Comparison of ENCODE assay signal across 6 mouse cellular contexts in genomic region chr17:45411617-45412016, GRCm38 (mm10). TPM values are rescaled to one million over a fixed set of nuclear protein-coding genes. Genes with fewer than 3 reads are reported as not detected.
DNase-seq lines count a peak whose midpoint lies in the region; ATAC-seq and TF ChIP-seq lines count a peak whose summit lies in the region.
"Not testable (repeated sequence)": the region's sequence is repeated elsewhere in the genome, so short reads cannot be mapped to it uniquely, and the experiment has no call there.

No protein-coding gene starts in this region.

- not testable (repeated sequence) for H3K27me3 ChIP-seq in intestine, embryonic 16.5 days (replicated peaks; ENCODE audit: control insufficient read depth, insufficient read depth, low read length); kidney, embryonic 16.5 days (ENCODE audit: insufficient read depth, low read length); kidney, postnatal 0 days (ENCODE audit: insufficient read depth, low read length); liver, embryonic 15.5 days; liver, embryonic 16.5 days (ENCODE audit: control insufficient read depth, insufficient read depth, low read depth, low read length); liver, postnatal 0 days (ENCODE audit: insufficient read depth, low read length)

- WGBS in intestine, embryonic 16.5 days, result 57% methylated on average over 2 of the region's 2 CpGs
- 62% methylated on average over 2 of the region's 2 CpGs for WGBS in kidney, embryonic 16.5 days
- 62% methylated on average over 2 of the region's 2 CpGs for WGBS in kidney, postnatal 0 days
- WGBS in liver, embryonic 15.5 days (ENCODE audit: insufficient replicate concordance), result 78% methylated on average over 2 of the region's 2 CpGs
- WGBS in liver, embryonic 16.5 days (ENCODE audit: insufficient replicate concordance), result 72% methylated on average over 2 of the region's 2 CpGs
- WGBS in liver, postnatal 0 days (ENCODE audit: insufficient replicate concordance), result 67% methylated on average over 2 of the region's 2 CpGs

- H3K4me1 ChIP-seq in intestine, embryonic 16.5 days (ENCODE audit: control insufficient read depth, insufficient read depth, low read length); kidney, embryonic 16.5 days (ENCODE audit: insufficient read depth, low read length); kidney, postnatal 0 days (replicated peaks; ENCODE audit: insufficient read depth, low read length); liver, embryonic 15.5 days (replicated peaks); liver, embryonic 16.5 days (ENCODE audit: control insufficient read depth, low read depth, low read length); liver, postnatal 0 days (ENCODE audit: insufficient read depth): not testable (repeated sequence)

- H3K4me2 ChIP-seq in intestine, embryonic 16.5 days (ENCODE audit: low read depth, low read length); kidney, embryonic 16.5 days (replicated peaks; ENCODE audit: low read depth, low read length); kidney, postnatal 0 days (ENCODE audit: low read length); liver, embryonic 15.5 days; liver, embryonic 16.5 days (ENCODE audit: low read depth, low read length); liver, postnatal 0 days (ENCODE audit: low read depth, low read length): not testable (repeated sequence)

- TF ChIP-seq CTCF in kidney, postnatal 0 days (IDR thresholded peaks at IDR 0.05; ENCODE audit: low read depth); liver, postnatal 0 days (IDR thresholded peaks at IDR 0.05; ENCODE audit: low read depth): not testable (repeated sequence)

- peak; percentile 70 for ATAC-seq in intestine, embryonic 16.5 days
- peak; percentile 35; the same call in 1 of the 2 replicates for ATAC-seq in kidney, embryonic 16.5 days (ENCODE audit: low FRiP score, low TSS enrichment)
- ATAC-seq in kidney, postnatal 0 days (replicated peaks; ENCODE audit: low FRiP score, low read depth), result 0 out of 2 replicates have a peak, but pooled peaks have one; percentile 40
- peak; percentile 44; the same call in 1 of the 2 replicates for ATAC-seq in liver, embryonic 15.5 days (ENCODE audit: insufficient read depth)
- peak; percentile 54; the same call in 1 of the 2 replicates for ATAC-seq in liver, embryonic 16.5 days (ENCODE audit: low read depth)
- peak; percentile 70 for ATAC-seq in liver, postnatal 0 days

- not testable (repeated sequence) for H3K27ac ChIP-seq in intestine, embryonic 16.5 days (ENCODE audit: low read length); kidney, embryonic 16.5 days (ENCODE audit: low read length); liver, embryonic 15.5 days (replicated peaks); liver, embryonic 16.5 days (ENCODE audit: low read length)
- H3K27ac ChIP-seq in kidney, postnatal 0 days, result peak overlapping the region; percentile 54; the same call in 1 of the 2 replicates
- peak overlapping the region; percentile 55; the same call in 1 of the 2 replicates for H3K27ac ChIP-seq in liver, postnatal 0 days (ENCODE audit: low read depth)

- H3K9me3 ChIP-seq in intestine, embryonic 16.5 days (ENCODE audit: control insufficient read depth, low read length); kidney, embryonic 16.5 days (ENCODE audit: low read length); kidney, postnatal 0 days (replicated peaks; ENCODE audit: low read length); liver, embryonic 15.5 days (replicated peaks); liver, embryonic 16.5 days (replicated peaks; ENCODE audit: control insufficient read depth, low read length); liver, postnatal 0 days (ENCODE audit: low read length): not testable (repeated sequence)

- TF ChIP-seq EP300 in liver, postnatal 0 days (IDR thresholded peaks at IDR 0.05; ENCODE audit: low read depth), result not testable (repeated sequence)

- H3K9ac ChIP-seq in intestine, embryonic 16.5 days (ENCODE audit: low read depth, low read length); kidney, embryonic 16.5 days (replicated peaks; ENCODE audit: low read length); kidney, postnatal 0 days (ENCODE audit: low read depth, low read length); liver, embryonic 15.5 days; liver, embryonic 16.5 days (ENCODE audit: low read depth, low read length); liver, postnatal 0 days (replicated peaks): not testable (repeated sequence)

- H3K4me3 ChIP-seq in intestine, embryonic 16.5 days (ENCODE audit: low read length); kidney, embryonic 16.5 days (ENCODE audit: low read length); kidney, postnatal 0 days (replicated peaks; ENCODE audit: low read depth, low read length); liver, embryonic 15.5 days (replicated peaks); liver, embryonic 16.5 days (ENCODE audit: low read depth, low read length); liver, postnatal 0 days (ENCODE audit: low read depth, low read length): not testable (repeated sequence)

- not testable (repeated sequence) for H3K36me3 ChIP-seq in intestine, embryonic 16.5 days (ENCODE audit: control insufficient read depth, insufficient read depth, low read length)
- H3K36me3 ChIP-seq in kidney, embryonic 16.5 days (ENCODE audit: insufficient read depth, low read length), result peaks cover 67% of the 10 kb centered on the region
- H3K36me3 ChIP-seq in kidney, postnatal 0 days (ENCODE audit: insufficient read depth, low read length), result peaks cover 44% of the 10 kb centered on the region
- H3K36me3 ChIP-seq in liver, embryonic 15.5 days (replicated peaks), result peaks cover 89% of the 10 kb centered on the region
- H3K36me3 ChIP-seq in liver, embryonic 16.5 days (ENCODE audit: control insufficient read depth, insufficient read depth), result peaks cover 57% of the 10 kb centered on the region
- H3K36me3 ChIP-seq in liver, postnatal 0 days (replicated peaks; ENCODE audit: insufficient read depth, low read length), result peaks cover 70% of the 10 kb centered on the region

- not testable (repeated sequence) for DNase-seq in kidney, postnatal 0 days (ENCODE audit: low spot score); liver, postnatal 0 days

RNA-seq across cellular contexts. Expression of gene Cdc5l, which starts 21.9 kb away (rescaled TPM):
- 45.8 and 51.8 TPM in 2 replicates for polyA plus RNA-seq in intestine, embryonic 16.5 days (2015; fragmentation: Nextera tagmentation; extraction: Ambion mirVana)
- 57.6 and 65.0 TPM in 2 replicates for polyA plus RNA-seq in kidney, embryonic 16.5 days (2015; fragmentation: Nextera tagmentation; extraction: Ambion mirVana)
- polyA plus RNA-seq in kidney, postnatal 0 days (2015; fragmentation: Nextera tagmentation; extraction: Ambion mirVana), result 47.4 and 48.7 TPM in 2 replicates
- 24.4 and 27.8 TPM in 2 replicates for polyA plus RNA-seq in liver, embryonic 15.5 days (2015; fragmentation: Nextera tagmentation; extraction: Ambion mirVana)
- polyA plus RNA-seq in liver, embryonic 16.5 days (2015; fragmentation: Nextera tagmentation; extraction: Ambion mirVana), result 24.7 and 25.6 TPM in 2 replicates
- 20.9 and 21.7 TPM in 2 replicates for polyA plus RNA-seq in liver, postnatal 0 days (2015; fragmentation: Nextera tagmentation; extraction: Ambion mirVana)
